Mouse (Mus musculus) neural tube, embryonic 14.5 days (tissue): ENCODE measurements around the gene Stpg1. TPM values are rescaled to one million over a fixed set of nuclear protein-coding genes. Genes with fewer than 3 reads are reported as not detected.

Experiments used
- ATAC-seq: fragments of 200-750 bp; cut with Nextera tagmentation; 2 replicates; pipeline ENCODE4 v1.8.0; 2017; ENCODE audit warnings: low read depth, mild to moderate bottlenecking, moderate TSS enrichment, moderate library complexity
- H3K27ac ChIP-seq: fragments of 300-500 bp; sonication (generic); 2 replicates; pipeline ENCODE4 v1.5.1; 2014; ENCODE audit warnings: low read depth, mild to moderate bottlenecking, control low read depth, low read length, moderate library complexity, mixed read lengths
- H3K27me3 ChIP-seq: fragments of 300-500 bp; sonication (generic); 2 replicates; pipeline ENCODE4 v1.6.1; 2014; ENCODE audit warnings: low read length; ENCODE audit not compliant: control insufficient read depth, insufficient read depth
- H3K36me3 ChIP-seq: fragments of 300-500 bp; sonication (generic); 2 replicates; pipeline ENCODE4 v1.6.1; 2014; ENCODE audit warnings: low read length, mixed read lengths; ENCODE audit not compliant: control insufficient read depth, insufficient read depth
- H3K4me1 ChIP-seq: fragments of 300-500 bp; sonication (generic); 2 replicates; pipeline ENCODE4 v1.6.1; 2014; ENCODE audit warnings: low read length; ENCODE audit not compliant: control insufficient read depth, insufficient read depth
- H3K4me2 ChIP-seq: fragments of 300-500 bp; sonication (generic); 2 replicates; pipeline ENCODE4 v1.6.1; 2014; ENCODE audit warnings: mild to moderate bottlenecking, low read depth, low read length, control low read depth
- H3K4me3 ChIP-seq: fragments of 300-500 bp; sonication (generic); 2 replicates; pipeline ENCODE4 v1.5.1; 2014; ENCODE audit warnings: low read depth, low read length, control low read depth, mixed read lengths
- H3K9ac ChIP-seq: fragments of 300-500 bp; sonication (generic); replicated peaks from 2 replicates; pipeline ENCODE4 v1.6.1; 2014; ENCODE audit warnings: low read depth, mild to moderate bottlenecking, control low read depth, low read length, mixed read lengths
- H3K9me3 ChIP-seq: fragments of 300-500 bp; sonication (generic); 2 replicates; pipeline ENCODE4 v1.6.1; 2016; ENCODE audit warnings: low read length; ENCODE audit not compliant: control insufficient read depth
- WGBS: fragments of 180-500 bp; shearing (Covaris S2); extraction: QIAGEN DNeasy Blood & Tissue Kit; methylation state at CpG from one replicate; pipeline ENCODE4 v1.1.7; 2014; 5-methylcytosine and 5-hydroxymethylcytosine counted together
- microRNA-seq: library from miRNA; unstranded; fragments of <30 nt; microRNA quantifications from one replicate; pipeline ENCODE4, GENCODE M21; 2016
- polyA plus RNA-seq: library from polyadenylated mRNA; unstranded; fragments of >200 nt; fragmentation: Nextera tagmentation; extraction: Ambion mirVana; gene quantifications from 2 replicates; pipeline ENCODE4 v1.2.1, GENCODE M21; 2014

The Stpg1 gene
- polyA plus RNA-seq, 1 experiment from 2014 or later, result 0.46 TPM

DNA sequence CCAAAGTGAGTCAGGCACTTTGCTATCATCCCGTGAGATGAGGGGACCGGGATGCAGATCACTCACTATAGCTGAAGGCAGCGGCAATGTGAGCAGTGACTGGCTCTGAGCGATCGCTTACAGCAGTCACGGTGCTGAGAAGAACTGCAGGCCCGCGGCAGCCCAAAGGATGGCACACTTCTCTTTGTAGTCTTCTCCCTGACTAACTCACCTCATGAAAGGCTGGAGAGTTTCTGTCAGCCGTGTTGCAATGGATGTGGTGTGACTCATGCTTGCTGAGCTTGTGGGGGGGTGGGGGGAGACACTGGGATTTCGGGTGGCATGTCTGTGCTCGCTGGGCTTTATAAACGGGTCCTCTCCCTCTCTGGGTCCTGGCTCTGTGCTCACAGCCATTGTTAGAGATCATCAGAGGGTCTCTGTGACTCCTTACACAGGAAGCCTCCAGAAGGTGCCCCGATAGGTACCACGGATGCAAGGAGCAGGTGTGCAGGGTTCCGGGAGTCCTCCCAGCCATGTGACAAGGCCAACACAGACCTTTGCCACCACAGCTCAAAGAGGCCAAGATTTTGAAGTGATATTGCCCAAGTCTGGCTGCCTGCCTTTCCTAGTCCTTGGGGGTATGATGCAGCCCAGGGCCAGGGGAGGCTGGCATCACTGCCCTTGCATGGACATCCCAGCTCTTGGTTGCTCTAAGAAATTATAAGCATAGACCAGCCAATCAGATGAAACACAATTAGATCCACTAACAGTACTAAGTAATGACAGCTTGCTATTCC, 81.0 kb downstream of the Stpg1 start:
- no peaks in the 10 kb centered on the region for H3K36me3 ChIP-seq
- H3K9me3 ChIP-seq, result no peaks in the 10 kb centered on the region
- peaks cover 11% of the 10 kb centered on the region for H3K27me3 ChIP-seq
- no peak overlapping the region for H3K4me3 ChIP-seq
- no peak overlapping the region for H3K4me2 ChIP-seq
- 58% methylated on average over 15 of the region's 15 CpGs for WGBS
- H3K9ac ChIP-seq, result no peak overlapping the region
- H3K27ac ChIP-seq, result no peak overlapping the region
- no peak for ATAC-seq
- H3K4me1 ChIP-seq, result peaks cover 7% of the 10 kb centered on the region; the same call in 1 of the 2 replicates

DNA sequence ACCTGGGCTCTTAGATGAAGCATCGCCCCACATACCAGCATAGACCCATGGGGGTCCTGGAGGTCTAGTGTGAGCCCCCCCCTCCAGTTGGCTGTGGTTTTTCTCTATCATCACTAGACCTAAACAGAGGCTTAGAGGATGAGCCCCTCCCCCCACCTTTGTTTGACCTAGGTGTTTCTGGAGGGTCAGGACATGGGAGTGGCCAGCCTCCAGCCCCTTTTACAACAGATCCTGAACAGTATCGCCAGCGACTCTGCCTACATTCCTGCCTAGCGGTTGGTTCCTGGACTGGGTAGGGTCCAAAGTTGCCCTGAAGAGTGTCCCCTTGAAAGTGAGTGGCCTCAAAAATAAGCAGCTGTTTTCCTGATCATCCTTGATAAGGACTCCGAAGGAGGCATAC, 83.9 kb downstream of the Stpg1 start:
- Histone ChIP-seq H3K36me3 (no peaks in the 10 kb centered on the region), H3K27me3 (no peaks in the 10 kb centered on the region), H3K9ac (no peak overlapping the region), H3K9me3 (no peaks in the 10 kb centered on the region), H3K4me3 (no peak overlapping the region), H3K4me1 (peaks cover 5% of the 10 kb centered on the region; the same call in 1 of the 2 replicates), H3K4me2 (no peak overlapping the region), H3K27ac (no peak overlapping the region)
- ATAC-seq, result no peak
- 65% methylated on average over 5 of the region's 5 CpGs for WGBS

DNA sequence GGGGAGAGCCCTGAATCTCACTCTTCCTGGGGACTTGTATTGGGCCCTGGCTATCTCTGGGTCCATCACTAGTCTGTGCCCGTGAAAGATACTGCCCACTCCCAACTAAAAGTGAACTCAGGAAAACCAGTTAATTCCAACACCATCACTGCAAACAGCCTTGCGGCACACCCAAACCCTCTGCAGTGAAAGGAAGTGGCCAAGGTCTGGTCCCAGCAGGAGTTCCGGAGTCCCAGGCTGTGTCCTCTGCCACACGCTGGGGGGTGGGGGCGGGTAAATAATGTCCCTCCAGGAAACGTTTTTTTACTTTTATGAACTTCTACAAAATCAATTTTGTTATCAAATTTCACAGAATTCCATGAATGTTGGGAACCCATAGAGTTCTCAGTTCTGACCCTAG, 85.1 kb downstream of the Stpg1 start:
- Histone ChIP-seq H3K4me2 (no peak overlapping the region), H3K4me1 (no peaks in the 10 kb centered on the region), H3K36me3 (no peaks in the 10 kb centered on the region), H3K9me3 (no peaks in the 10 kb centered on the region), H3K27ac (no peak overlapping the region), H3K27me3 (no peaks in the 10 kb centered on the region), H3K4me3 (no peak overlapping the region), H3K9ac (no peak overlapping the region)
- ATAC-seq, result no peak
- 65% methylated on average over 6 of the region's 6 CpGs for WGBS

DNA sequence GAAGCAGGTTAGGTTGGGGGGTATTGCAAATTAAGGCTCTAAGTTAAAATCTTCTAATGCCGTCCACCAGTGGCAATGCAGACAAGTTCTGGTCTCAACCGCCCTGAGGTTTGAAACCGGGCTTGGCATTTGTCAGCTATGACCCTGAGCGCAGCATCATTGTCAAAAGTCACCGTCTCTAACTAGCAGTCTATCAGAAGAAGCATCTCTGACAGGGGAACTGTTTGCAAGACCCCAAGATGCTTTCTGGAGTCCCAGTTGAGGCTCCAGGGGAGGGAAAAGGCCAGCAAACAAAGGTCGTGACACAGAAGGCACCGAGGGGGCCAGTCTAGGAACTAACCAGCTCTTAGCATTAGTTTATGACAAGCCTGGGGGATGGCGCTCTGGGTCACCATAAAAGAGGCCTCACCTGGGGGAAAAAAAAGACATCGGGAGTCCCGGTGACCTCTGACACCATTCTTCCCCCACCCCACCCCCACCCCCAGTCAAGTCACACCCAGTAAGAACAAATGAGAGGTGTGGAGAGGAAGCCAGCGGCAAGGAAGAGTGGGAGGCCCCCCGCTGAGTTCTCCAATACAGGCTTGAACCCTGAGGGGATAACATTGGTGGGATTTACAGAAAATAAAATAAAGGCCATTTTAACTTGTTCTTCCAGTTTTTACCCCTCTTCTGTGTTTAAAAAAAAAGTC, 86.8 kb downstream of the Stpg1 start:
- H3K27me3 ChIP-seq, result no peaks in the 10 kb centered on the region
- no peaks in the 10 kb centered on the region for H3K9me3 ChIP-seq
- 26% methylated on average over 12 of the region's 12 CpGs for WGBS
- no peak overlapping the region for H3K27ac ChIP-seq
- H3K9ac ChIP-seq, result no peak overlapping the region
- no peak overlapping the region for H3K4me2 ChIP-seq
- no peaks in the 10 kb centered on the region for H3K36me3 ChIP-seq
- H3K4me1 ChIP-seq, result no peaks in the 10 kb centered on the region
- ATAC-seq, result no peak
- H3K4me3 ChIP-seq, result no peak overlapping the region

DNA sequence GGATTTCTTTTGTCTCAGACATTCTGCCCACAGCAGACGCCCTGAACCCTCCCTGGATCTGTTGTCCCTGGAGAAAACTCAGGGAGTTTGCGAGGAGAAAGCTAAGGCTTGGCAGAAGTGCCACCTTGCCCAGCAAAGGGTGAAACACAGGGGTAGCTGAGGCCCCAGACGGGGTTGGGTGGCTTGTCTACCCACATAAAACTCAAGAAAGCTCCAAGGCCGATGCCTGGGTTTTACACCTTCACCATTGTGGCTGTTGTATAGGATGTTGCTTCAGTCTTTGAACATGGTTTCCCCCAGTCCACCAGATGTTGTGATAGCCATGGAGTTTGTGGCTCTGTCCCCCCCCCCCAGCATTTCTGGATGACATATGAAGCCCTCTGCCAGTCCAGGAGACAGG, 90.2 kb downstream of the Stpg1 start:
- ATAC-seq, result no peak
- Histone ChIP-seq H3K9me3 (no peaks in the 10 kb centered on the region), H3K4me2 (no peak overlapping the region), H3K9ac (no peak overlapping the region), H3K27ac (no peak overlapping the region), H3K4me1 (no peaks in the 10 kb centered on the region), H3K36me3 (no peaks in the 10 kb centered on the region), H3K4me3 (no peak overlapping the region), H3K27me3 (no peaks in the 10 kb centered on the region)
- WGBS, result 58% methylated on average over 4 of the region's 4 CpGs

Small RNA genes lying within 50 kb of the gene (microRNA-seq; reads per million reads assigned to microRNA genes)
- gene Gm25317, result not detected

Other genes starting within 250 kb of the Stpg1 start
- gene Clic4, start 222.0 kb upstream of the Stpg1 start, polyA plus RNA-seq, result 27.5 and 48.5 TPM in 2 replicates
- gene Srrm1, start 141.5 kb upstream of the Stpg1 start, polyA plus RNA-seq, result 157 and 183 TPM in 2 replicates
- gene Ncmap, start 96.6 kb upstream of the Stpg1 start, polyA plus RNA-seq, result 0.92 and 1.5 TPM in 2 replicates
- gene Rcan3, start 60.9 kb upstream of the Stpg1 start, polyA plus RNA-seq, result 38.0 and 56.9 TPM in 2 replicates
- gene Nipal3, start 248 bp downstream of the Stpg1 start, polyA plus RNA-seq, result 4.8 and 14.9 TPM in 2 replicates
- 0.99 and 1.0 TPM in 2 replicates for gene Grhl3, start 78.8 kb downstream of the Stpg1 start, polyA plus RNA-seq
- 0.32 and 0.46 TPM in 2 replicates for gene Ifnlr1, start 191.5 kb downstream of the Stpg1 start, polyA plus RNA-seq
- not detected in 2 replicates for gene Il22ra1, start 233.4 kb downstream of the Stpg1 start, polyA plus RNA-seq